Mouse (Mus musculus) right cerebral cortex, postnatal 10 days (tissue): Measurements from ENCODE around the gene Apol8.
A peak's percentile ranks its signal among the peaks of the same experiment; 100 is the strongest.

ENCODE experiments used
- DNase-seq, 2 experiments: peaks; one replicate each; pipeline ENCODE4 v3.0.0; 2021; ENCODE audit warnings: low spot score in 2 of 2

Gene Apol8

DNA sequence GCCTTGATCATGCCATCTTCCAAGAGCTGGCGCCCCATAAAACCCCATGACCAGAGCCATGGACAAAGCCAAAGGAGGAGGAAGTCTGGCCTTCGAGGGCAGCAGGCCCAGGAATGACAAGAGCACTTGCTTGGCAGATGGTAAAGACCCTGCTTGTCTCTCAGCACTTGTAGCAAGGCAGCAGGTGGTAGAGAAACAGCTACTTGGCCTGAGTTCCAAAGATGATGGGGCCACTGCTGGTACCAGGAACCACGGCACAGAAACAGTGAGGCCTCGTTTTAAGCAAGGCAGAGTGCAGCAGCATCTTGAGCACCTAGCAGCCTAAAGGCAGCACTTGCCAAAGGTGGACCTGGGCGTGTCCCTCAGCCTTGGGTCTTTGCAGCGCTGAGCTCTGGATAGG is 31.6 kb upstream of the Apol8 start:
- no peak for DNase-seq

GRCm38 (mm10) chr15:77785807-77786206 is 29.0 kb upstream of the Apol8 start:
- DNase-seq = no peak

DNA sequence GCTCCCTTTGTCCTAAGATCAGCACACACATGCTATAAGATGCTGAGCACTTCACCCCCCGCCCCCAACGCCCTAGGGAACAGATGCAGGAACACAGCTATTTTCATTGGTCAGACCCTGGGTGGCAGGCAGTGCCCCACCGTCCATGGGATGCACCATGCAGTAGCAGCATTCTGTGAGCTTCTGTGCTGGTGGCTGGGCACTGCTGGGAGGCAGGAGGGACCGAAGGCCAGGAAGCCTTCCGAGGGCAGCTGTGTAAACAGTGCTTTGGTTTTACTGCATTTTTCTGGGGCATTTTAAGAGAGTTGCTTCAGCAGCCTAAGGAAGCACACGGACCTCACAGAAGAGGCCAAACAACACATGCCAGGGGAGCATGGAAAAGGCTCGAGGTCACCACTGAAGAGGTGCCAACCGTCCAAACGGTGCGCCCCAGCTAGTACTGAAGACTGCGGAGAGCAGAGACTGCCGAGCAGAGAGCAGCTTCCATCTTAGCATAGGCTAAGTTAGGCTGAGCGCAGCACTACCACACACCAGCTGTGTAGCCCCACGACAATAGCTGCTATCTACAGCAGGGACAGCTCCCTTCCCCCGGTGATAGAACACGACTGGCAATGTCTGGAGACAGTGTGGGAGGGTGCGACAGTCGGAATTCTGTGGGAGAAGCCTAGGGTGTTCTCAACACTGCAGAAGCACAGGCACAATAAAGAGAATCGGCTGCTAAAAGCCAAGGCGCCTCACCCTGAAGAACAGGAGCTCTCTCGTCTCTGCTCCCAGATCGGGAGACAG is 27.4 kb upstream of the Apol8 start:
- peak; percentile 75 to 84 for DNase-seq

- no peak for DNase-seq
These were observed 25.7 kb upstream of the Apol8 start for GRCm38 (mm10) chr15:77782449-77783014.

- peak in 1 of 2 experiments; percentile 77 for DNase-seq
These were observed 18.6 kb upstream of the Apol8 start for GRCm38 (mm10) chr15:77775186-77775963.

GRCm38 (mm10) chr15:77774303-77774702 is 17.5 kb upstream of the Apol8 start:
- no peak for DNase-seq

DNA sequence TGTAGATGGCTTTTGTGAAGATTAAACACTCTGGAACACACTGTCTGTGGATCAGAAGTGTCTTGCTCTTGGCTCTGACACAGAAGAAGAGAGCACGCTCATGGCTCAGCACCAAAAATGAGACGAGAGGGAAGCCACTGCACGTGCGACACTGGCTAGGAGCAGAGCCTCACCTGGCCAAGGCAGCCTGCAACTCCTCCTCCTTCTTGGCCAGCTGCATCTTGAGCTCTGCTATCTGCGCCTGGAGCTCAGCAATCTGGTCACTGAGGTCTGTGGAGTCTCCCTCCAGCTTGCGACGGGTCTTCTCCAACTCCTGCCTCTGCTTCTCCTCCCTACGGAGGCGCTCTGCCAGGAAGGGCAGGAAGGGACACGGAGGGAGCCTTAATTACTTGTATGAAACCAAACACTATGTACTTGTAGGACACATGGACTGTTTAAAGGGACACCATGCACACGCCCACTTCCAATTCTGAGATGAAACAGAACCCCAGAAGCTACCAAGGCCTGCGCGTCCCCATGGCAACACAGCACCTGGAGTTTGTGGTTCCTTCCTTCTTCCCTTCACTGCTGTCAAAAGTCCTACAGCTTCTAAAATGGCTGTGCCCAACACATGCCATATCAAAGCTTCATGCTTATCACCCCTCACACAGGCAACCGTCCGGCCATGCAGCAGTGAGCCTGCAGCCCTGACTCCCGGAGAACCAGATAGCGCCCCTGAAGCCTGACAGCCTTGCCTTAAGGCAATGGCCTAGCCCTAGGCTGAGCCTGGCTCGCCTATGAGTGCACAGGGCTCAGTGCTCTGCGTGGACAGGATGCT is 16.5 kb upstream of the Apol8 start:
- DNase-seq = no peak

- DNase-seq = no peak
These were observed 14.1 kb upstream of the Apol8 start for GRCm38 (mm10) chr15:77770942-77771341.

GRCm38 (mm10) chr15:77770341-77770740 is 13.5 kb upstream of the Apol8 start:
- no peak for DNase-seq

GRCm38 (mm10) chr15:77766981-77767380 is 10.2 kb upstream of the Apol8 start:
- no peak for DNase-seq

DNA sequence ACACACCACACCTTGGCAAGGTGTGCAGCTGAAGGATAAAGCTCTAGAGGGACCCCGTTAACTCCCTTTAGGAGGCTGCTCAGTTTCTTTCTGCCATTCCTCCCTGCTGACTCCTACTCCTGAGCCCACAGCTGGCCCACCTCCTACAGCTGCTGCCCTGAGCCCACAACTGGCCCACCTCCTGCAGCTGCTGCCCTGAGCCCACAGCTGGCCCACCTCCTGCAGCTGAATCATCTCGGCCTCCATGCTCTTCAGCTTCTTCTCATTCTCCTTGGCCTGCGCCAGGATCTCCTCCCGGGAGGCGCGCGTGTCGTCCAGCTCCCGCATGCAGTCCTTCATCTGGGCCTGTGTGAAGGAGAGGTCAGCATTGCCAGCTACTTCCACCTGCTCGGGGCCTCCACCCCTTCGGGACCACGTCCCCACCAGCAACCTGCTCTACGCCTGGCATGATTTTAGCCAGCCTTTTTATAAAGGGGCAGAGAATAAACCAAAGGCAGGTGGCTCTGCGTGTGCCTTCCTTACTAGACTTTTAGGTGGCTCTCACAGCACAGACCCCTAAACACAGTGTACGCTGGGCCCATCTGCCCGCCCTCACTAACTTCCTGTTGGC is 8.8 kb upstream of the Apol8 start:
- DNase-seq = no peak

GRCm38 (mm10) chr15:77764391-77765006 is 7.7 kb upstream of the Apol8 start:
- no peak for DNase-seq

- no peak for DNase-seq
These were observed 6.9 kb upstream of the Apol8 start for GRCm38 (mm10) chr15:77763702-77764101.

DNA sequence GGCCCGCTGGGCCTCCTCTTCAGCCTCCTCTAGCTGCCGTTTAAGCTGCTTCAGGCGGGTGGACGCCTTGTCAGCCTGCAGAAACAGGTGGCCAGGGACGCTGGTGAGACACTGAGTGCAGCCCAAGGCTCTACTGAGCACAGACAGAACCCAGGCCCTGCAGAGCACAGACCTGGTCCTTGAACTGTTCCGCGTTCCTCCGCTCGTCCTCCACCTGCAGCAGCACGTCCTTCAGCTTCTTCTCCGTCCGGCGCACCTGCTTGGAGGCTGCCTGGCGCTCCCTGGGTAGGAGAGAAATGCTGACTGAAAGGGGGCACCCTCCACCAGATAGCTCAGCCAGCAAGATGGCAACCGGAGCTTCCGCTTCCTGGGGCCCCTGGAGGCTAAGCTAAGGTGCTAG is 6.2 kb upstream of the Apol8 start:
- DNase-seq = no peak

GRCm38 (mm10) chr15:77761561-77762380 is 5.0 kb upstream of the Apol8 start:
- no peak for DNase-seq

DNA sequence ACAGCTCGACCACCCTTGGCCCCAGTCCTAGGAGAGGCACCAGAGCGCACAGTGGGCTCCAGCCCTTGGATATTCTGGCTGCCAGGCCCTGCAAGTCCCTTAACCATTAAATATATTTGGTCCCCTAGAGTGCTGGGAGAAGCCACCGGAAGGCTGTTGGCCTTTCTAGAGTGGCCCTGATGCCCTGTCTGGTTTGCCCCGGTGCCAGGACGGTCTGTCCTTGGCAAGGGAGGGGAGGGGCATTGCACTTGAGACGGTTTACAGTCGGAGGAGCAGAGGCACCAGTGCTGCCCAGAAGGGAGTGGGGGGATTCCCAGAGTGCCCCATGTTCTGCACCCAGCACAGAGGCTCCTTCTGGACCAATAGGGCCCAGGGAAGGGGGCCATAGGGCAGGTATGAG is 4.3 kb upstream of the Apol8 start:
- DNase-seq = no peak

- DNase-seq = no peak
These were observed 3.2 kb upstream of the Apol8 start for GRCm38 (mm10) chr15:77760037-77760436.

DNA sequence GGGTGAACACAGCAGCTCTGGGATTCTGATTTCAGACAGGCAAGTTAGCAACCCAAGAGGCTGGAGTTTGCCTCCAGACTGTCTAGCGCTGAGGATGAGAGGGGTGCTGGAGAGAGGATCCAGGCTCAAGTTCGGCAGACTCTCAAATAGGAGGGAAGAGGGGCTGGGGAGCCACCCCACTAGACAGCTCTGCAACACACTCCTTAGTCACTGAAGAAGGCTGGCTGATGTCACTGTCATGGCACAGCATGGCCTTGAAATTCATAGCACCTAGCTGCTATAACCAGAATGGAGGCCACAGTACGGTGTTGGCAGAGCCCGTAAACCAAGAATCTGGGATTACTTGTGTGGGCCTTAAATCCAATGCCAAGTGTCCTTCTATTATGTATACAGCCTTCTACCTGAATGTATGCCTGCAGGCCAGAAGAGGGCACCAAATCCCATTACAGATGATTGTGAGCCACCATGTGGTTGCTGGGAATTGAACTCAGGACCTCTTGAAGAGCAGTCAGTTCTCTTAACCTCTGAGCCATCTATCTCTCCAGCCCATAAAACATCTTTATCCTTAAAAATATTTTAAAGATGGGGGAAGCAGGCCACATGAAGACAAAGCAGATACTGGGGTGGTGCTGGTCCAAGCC is 903 bp upstream of the Apol8 start:
- no peak for DNase-seq

GRCm38 (mm10) chr15:77756081-77756480 is 722 bp downstream of the Apol8 start:
- DNase-seq = no peak

- no peak for DNase-seq
These were observed 1.7 kb downstream of the Apol8 start for GRCm38 (mm10) chr15:77755132-77755531.
